Mouse (Mus musculus): Measurements from ENCODE around the gene Ptdss2.

- TF ChIP-seq CTCF (IDR thresholded peaks at IDR 0.05; ENCODE audit: borderline replicate concordance, extremely low read depth, insufficient read depth, insufficient read length) (no peak), POLR2A (IDR thresholded peaks at IDR 0.05; ENCODE audit: borderline replicate concordance, extremely low read depth, insufficient read depth, insufficient read length, poor library complexity, severe bottlenecking) (peak; percentile 91)
These were observed 9.0 kb downstream of the Ptdss2 start for GRCm38 (mm10) chr7:141131024-141131820.

All from brain, embryonic 14.5 days (tissue).